Mouse (Mus musculus) heart, embryonic 13.5 days (tissue): ENCODE results near the gene Mgmt. TPM values are rescaled to one million over a fixed set of nuclear protein-coding genes. Genes with fewer than 3 reads are reported as not detected.

Experiments
- ATAC-seq: fragments of 200-750 bp; cut with Nextera tagmentation; 2 replicates; pipeline ENCODE4 v1.8.0; 2017; ENCODE audit warnings: moderate TSS enrichment; ENCODE audit not compliant: insufficient number of reproducible peaks, low FRiP score, low TSS enrichment; ENCODE audit errors: extremely low read depth
- H3K27ac ChIP-seq: fragments of 300-500 bp; sonication (generic); replicated peaks from 2 replicates; pipeline ENCODE4 v1.5.1; 2015; ENCODE audit warnings: moderate library complexity, mild to moderate bottlenecking, inconsistent platforms
- H3K27me3 ChIP-seq: fragments of 300-500 bp; sonication (generic); replicated peaks from 2 replicates; pipeline ENCODE4 v1.6.1; 2015; ENCODE audit warnings: mild to moderate bottlenecking, inconsistent platforms
- H3K36me3 ChIP-seq: fragments of 300-500 bp; sonication (generic); 2 replicates; pipeline ENCODE4 v1.6.1; 2015; ENCODE audit warnings: mild to moderate bottlenecking, inconsistent platforms
- H3K4me1 ChIP-seq: fragments of 300-500 bp; sonication (generic); 2 replicates; pipeline ENCODE4 v1.6.1; 2015; ENCODE audit warnings: inconsistent platforms
- H3K4me2 ChIP-seq: fragments of 300-500 bp; sonication (generic); 2 replicates; pipeline ENCODE4 v1.6.1; 2015; ENCODE audit warnings: inconsistent platforms, mild to moderate bottlenecking, moderate library complexity
- H3K4me3 ChIP-seq: fragments of 300-500 bp; sonication (generic); 2 replicates; pipeline ENCODE4 v1.5.1; 2015; ENCODE audit warnings: moderate library complexity, mild to moderate bottlenecking, inconsistent platforms
- H3K9ac ChIP-seq: fragments of 300-500 bp; sonication (generic); 2 replicates; pipeline ENCODE4 v1.6.1; 2015; ENCODE audit warnings: inconsistent platforms, mild to moderate bottlenecking, moderate library complexity
- H3K9me3 ChIP-seq: fragments of 300-500 bp; sonication (generic); 2 replicates; pipeline ENCODE4 v1.6.1; 2016; ENCODE audit warnings: inconsistent platforms
- WGBS: fragments of 180-500 bp; shearing (Covaris S2); methylation state at CpG from one replicate; pipeline ENCODE4 v1.1.7; 2015; ENCODE audit warnings: mixed read lengths; 5-methylcytosine and 5-hydroxymethylcytosine counted together
- polyA plus RNA-seq: library from polyadenylated mRNA; unstranded; fragments of >200 nt; fragmentation: Nextera tagmentation; extraction: Ambion mirVana; gene quantifications from 2 replicates; pipeline ENCODE4 v1.2.1, GENCODE M21; 2015

Mgmt gene
- polyA plus RNA-seq, 1 experiment from 2014 or later, result 3.9 TPM

DNA sequence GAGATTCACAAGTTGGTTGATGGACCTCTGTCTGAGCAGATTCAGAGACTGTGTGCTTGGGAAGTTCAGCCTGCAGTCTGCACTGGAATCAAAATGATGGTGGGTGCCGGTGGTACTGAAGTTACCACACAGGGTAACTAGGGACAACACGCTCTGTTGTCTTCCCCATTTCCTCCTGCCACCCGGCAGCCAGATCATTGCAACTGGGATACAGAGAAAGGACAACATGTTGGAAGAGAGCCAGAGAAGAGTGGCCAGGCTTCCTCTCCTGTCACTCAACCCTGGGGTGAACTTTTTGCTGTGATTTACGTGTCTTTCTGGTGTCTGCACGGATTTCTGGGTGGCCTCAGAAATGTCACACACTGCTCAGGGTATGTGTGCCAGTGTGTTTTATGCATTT, 107.4 kb downstream of the Mgmt start:
- 27% methylated on average over 5 of the region's 5 CpGs for WGBS
- no peak for ATAC-seq

DNA sequence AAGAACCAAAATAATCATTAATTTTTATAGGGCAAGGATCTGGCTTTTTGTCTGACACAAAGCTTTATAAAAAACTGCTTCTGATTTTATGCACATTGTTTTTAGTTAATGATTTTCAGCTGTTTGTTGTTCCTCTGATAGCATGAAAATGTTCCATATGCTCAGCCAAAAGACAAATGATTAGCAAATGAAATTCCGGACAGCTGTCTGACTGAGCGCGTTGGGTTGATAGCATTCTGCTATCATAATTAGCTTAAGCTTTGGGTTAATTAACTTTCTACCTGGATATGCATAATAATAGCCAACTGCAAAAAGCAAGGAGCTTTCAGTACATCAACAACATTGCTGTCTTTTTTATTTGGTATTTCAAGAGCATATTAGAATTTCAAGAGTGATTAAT, 108.0 kb downstream of the Mgmt start:
- Histone ChIP-seq H3K9ac (no peak overlapping the region), H3K27ac (no peak overlapping the region), H3K36me3 (no peaks in the 10 kb centered on the region), H3K27me3 (0 out of 2 replicates have a peak, but pooled peaks cover 11% of the 10 kb centered on the region), H3K4me1 (peaks cover 14% of the 10 kb centered on the region), H3K4me3 (no peak overlapping the region), H3K4me2 (no peak overlapping the region), H3K9me3 (no peaks in the 10 kb centered on the region)
- no peak for ATAC-seq
- 69% methylated on average over 3 of the region's 3 CpGs for WGBS

More for the DNA sequence above, 107.4 kb downstream of the Mgmt start:
- Histone ChIP-seq H3K4me2 (no peak overlapping the region), H3K4me3 (no peak overlapping the region), H3K9ac (no peak overlapping the region), H3K9me3 (no peaks in the 10 kb centered on the region), H3K27ac (no peak overlapping the region), H3K36me3 (no peaks in the 10 kb centered on the region), H3K27me3 (0 out of 2 replicates have a peak, but pooled peaks cover 11% of the 10 kb centered on the region), H3K4me1 (peaks cover 14% of the 10 kb centered on the region)

DNA sequence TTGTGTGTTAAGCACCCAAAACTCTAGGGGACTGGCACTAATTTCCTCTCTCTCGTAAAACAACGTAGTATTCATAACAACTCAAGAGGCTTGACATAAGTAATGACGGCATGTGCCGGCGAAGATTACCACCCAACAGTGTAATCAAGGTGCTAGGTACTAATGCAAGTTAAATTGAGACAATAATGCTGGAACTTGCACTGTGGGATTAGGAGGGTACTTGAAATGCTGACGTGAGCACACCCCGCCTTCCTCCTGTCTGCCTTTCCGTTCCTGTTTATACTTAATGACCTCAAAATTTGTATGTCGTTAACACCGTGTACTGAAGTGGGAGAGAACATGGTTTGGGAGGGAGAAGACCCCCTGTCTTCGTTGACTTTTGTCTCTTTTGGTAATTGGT, 110.9 kb downstream of the Mgmt start:
- Histone ChIP-seq H3K9me3 (no peaks in the 10 kb centered on the region), H3K27me3 (peaks cover 13% of the 10 kb centered on the region; the same call in 1 of the 2 replicates), H3K4me2 (no peak overlapping the region), H3K9ac (no peak overlapping the region), H3K36me3 (no peaks in the 10 kb centered on the region), H3K4me3 (no peak overlapping the region), H3K4me1 (peaks cover 22% of the 10 kb centered on the region), H3K27ac (no peak overlapping the region)
- no peak for ATAC-seq
- 62% methylated on average over 11 of the region's 11 CpGs for WGBS

GRCm38 (mm10) chr7:137008321-137008720, 113.9 kb downstream of the Mgmt start:
- Histone ChIP-seq H3K9ac (no peak overlapping the region), H3K4me3 (no peak overlapping the region), H3K27ac (no peak overlapping the region), H3K27me3 (peaks cover 15% of the 10 kb centered on the region; the same call in 1 of the 2 replicates), H3K36me3 (no peaks in the 10 kb centered on the region), H3K9me3 (no peaks in the 10 kb centered on the region), H3K4me2 (no peak overlapping the region), H3K4me1 (peaks cover 12% of the 10 kb centered on the region)
- ATAC-seq, result no peak
- WGBS, result 70% methylated on average over 6 of the region's 6 CpGs

GRCm38 (mm10) chr7:137009732-137010275, 115.4 kb downstream of the Mgmt start:
- Histone ChIP-seq H3K36me3 (no peaks in the 10 kb centered on the region), H3K4me2 (0 out of 2 replicates have a peak overlapping the region, but pooled peaks have one; percentile 2), H3K27ac (no peak overlapping the region), H3K9me3 (0 out of 2 replicates have a peak, but pooled peaks cover under 1% of the 10 kb centered on the region), H3K4me3 (no peak overlapping the region), H3K9ac (no peak overlapping the region), H3K27me3 (peaks cover 15% of the 10 kb centered on the region; the same call in 1 of the 2 replicates), H3K4me1 (peaks cover 13% of the 10 kb centered on the region)
- WGBS, result 71% methylated on average over 19 of the region's 19 CpGs
- no peak for ATAC-seq

- WGBS, result 78% methylated on average over 2 of the region's 2 CpGs
- no peak overlapping the region for H3K4me3 ChIP-seq
- no peak overlapping the region for H3K27ac ChIP-seq
- peaks cover 15% of the 10 kb centered on the region; the same call in 1 of the 2 replicates for H3K27me3 ChIP-seq
- H3K36me3 ChIP-seq, result no peaks in the 10 kb centered on the region
- no peak for ATAC-seq
- H3K9ac ChIP-seq, result no peak overlapping the region
- 0 out of 2 replicates have a peak, but pooled peaks cover 5% of the 10 kb centered on the region for H3K9me3 ChIP-seq
- H3K4me1 ChIP-seq, result peaks cover 13% of the 10 kb centered on the region
- H3K4me2 ChIP-seq, result no peak overlapping the region
Observed at GRCm38 (mm10) chr7:137010451-137010850, 116.0 kb downstream of the Mgmt start.

DNA sequence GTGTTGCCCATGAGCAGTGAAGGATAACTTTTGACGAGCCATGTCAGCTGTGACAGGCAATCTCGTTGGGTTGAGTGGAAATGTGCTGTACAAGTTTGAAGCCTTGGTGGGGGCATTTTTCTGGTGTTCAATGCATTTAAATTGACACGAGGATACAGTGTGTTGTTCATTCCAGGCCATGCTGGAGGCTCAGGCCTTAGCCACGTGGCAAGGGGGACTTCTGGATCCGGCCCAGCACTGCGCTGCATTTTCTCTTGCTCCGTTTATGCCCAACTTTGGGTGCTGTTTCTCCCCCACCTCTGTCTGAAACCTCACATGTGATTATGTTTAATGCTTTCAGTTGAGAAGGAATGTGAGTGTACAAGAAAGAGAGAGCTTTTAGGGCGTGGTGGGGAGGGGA, 118.3 kb downstream of the Mgmt start:
- Histone ChIP-seq H3K27me3 (peaks cover 15% of the 10 kb centered on the region; the same call in 1 of the 2 replicates), H3K36me3 (no peaks in the 10 kb centered on the region), H3K4me2 (no peak overlapping the region), H3K4me1 (peaks cover 13% of the 10 kb centered on the region), H3K4me3 (no peak overlapping the region), H3K27ac (no peak overlapping the region), H3K9ac (no peak overlapping the region), H3K9me3 (0 out of 2 replicates have a peak, but pooled peaks cover 5% of the 10 kb centered on the region)
- WGBS, result 71% methylated on average over 8 of the region's 8 CpGs
- ATAC-seq, result no peak

GRCm38 (mm10) chr7:137013433-137013832, 119.0 kb downstream of the Mgmt start:
- Histone ChIP-seq H3K27me3 (peaks cover 12% of the 10 kb centered on the region; the same call in 1 of the 2 replicates), H3K4me1 (peaks cover 13% of the 10 kb centered on the region), H3K4me2 (no peak overlapping the region), H3K27ac (no peak overlapping the region), H3K36me3 (no peaks in the 10 kb centered on the region), H3K4me3 (no peak overlapping the region), H3K9ac (no peak overlapping the region), H3K9me3 (0 out of 2 replicates have a peak, but pooled peaks cover 5% of the 10 kb centered on the region)
- 43% methylated on average over 3 of the region's 3 CpGs for WGBS
- ATAC-seq, result no peak

GRCm38 (mm10) chr7:137018614-137019013, 124.2 kb downstream of the Mgmt start:
- Histone ChIP-seq H3K9ac (no peak overlapping the region), H3K36me3 (no peaks in the 10 kb centered on the region), H3K4me3 (no peak overlapping the region), H3K4me1 (no peaks in the 10 kb centered on the region), H3K4me2 (no peak overlapping the region), H3K27ac (no peak overlapping the region), H3K27me3 (0 out of 2 replicates have a peak, but pooled peaks cover 6% of the 10 kb centered on the region), H3K9me3 (0 out of 2 replicates have a peak, but pooled peaks cover 5% of the 10 kb centered on the region)
- WGBS, result 77% methylated on average over 5 of the region's 5 CpGs
- ATAC-seq, result no peak

GRCm38 (mm10) chr7:137020195-137020594, 125.8 kb downstream of the Mgmt start:
- 0 out of 2 replicates have a peak, but pooled peaks cover under 1% of the 10 kb centered on the region for H3K9me3 ChIP-seq
- 81% methylated on average over 6 of the region's 6 CpGs for WGBS
- H3K4me3 ChIP-seq, result no peak overlapping the region
- H3K4me2 ChIP-seq, result no peak overlapping the region
- H3K27me3 ChIP-seq, result 0 out of 2 replicates have a peak, but pooled peaks cover 6% of the 10 kb centered on the region
- no peaks in the 10 kb centered on the region for H3K36me3 ChIP-seq
- no peak for ATAC-seq
- no peak overlapping the region for H3K27ac ChIP-seq
- H3K9ac ChIP-seq, result no peak overlapping the region
- H3K4me1 ChIP-seq, result no peaks in the 10 kb centered on the region

GRCm38 (mm10) chr7:137030789-137031188, 136.4 kb downstream of the Mgmt start:
- Histone ChIP-seq H3K27ac (no peak overlapping the region), H3K36me3 (no peaks in the 10 kb centered on the region), H3K9me3 (peaks cover 13% of the 10 kb centered on the region), H3K27me3 (no peaks in the 10 kb centered on the region), H3K4me2 (no peak overlapping the region), H3K9ac (no peak overlapping the region), H3K4me3 (no peak overlapping the region), H3K4me1 (no peaks in the 10 kb centered on the region)
- ATAC-seq, result no peak
- 88% methylated on average over 4 of the region's 4 CpGs for WGBS

- no peak overlapping the region for H3K4me3 ChIP-seq
- H3K4me1 ChIP-seq, result no peaks in the 10 kb centered on the region
- 92% methylated on average over 12 of the region's 12 CpGs for WGBS
- ATAC-seq, result no peak
- H3K9me3 ChIP-seq, result peaks cover 13% of the 10 kb centered on the region
- no peak overlapping the region for H3K9ac ChIP-seq
- no peaks in the 10 kb centered on the region for H3K27me3 ChIP-seq
- no peak overlapping the region for H3K4me2 ChIP-seq
- H3K27ac ChIP-seq, result no peak overlapping the region
- H3K36me3 ChIP-seq, result no peaks in the 10 kb centered on the region
Observed at GRCm38 (mm10) chr7:137033177-137033576, 138.8 kb downstream of the Mgmt start.
